Mouse (Mus musculus) urinary bladder, postnatal 4 days (tissue): ENCODE measurements at regions not wholly inside any gene's neighbourhood (a gene's known extent, or its start where the extent isn't known, plus 50 kb on each side); places are given as distances from the start of the nearest gene placed in this dataset.

Source experiments
- DNase-seq, 2 experiments: peaks; one replicate each; pipeline ENCODE4 v3.0.0; 2021 to 2022; ENCODE audit warnings: low spot score in 2 of 2

DNA sequence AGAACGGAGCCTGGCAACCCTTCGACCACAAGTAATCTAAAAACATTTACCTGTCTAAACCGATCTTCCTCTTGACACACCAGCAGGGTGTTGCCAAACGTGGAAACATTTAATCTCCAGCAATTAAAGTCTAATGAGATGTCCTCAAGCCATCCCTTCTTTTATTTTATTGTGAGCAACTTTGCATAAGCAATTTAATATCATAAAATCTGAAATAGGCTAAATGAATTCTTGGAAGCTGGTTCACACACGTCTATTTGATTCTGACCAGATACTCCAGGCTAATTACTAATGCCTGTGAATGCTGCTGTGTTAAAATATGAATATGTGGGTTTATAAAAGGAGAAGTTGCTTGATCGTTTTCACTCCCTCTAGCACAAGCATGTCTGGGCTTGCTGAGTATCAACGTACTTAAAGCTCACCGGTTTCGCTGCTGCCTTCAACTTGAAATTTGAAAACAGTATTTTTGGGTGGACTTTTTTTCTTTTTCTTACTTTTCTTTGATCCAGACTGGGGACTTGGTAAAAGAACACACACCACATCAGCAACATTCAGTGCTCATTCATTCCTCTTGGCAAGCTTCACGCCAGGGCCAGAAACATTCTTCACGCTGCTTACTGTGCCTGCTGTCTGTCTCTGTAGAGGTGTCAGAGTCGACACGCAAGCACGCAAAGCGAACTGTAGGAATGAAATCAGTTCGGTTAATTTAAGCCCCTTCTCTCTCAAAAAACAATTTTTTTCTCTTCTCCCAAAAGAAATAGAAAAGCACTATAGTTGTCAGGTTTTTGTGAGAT lies 194.4 kb downstream of the Npr3 start:
- no peak for DNase-seq

DNA sequence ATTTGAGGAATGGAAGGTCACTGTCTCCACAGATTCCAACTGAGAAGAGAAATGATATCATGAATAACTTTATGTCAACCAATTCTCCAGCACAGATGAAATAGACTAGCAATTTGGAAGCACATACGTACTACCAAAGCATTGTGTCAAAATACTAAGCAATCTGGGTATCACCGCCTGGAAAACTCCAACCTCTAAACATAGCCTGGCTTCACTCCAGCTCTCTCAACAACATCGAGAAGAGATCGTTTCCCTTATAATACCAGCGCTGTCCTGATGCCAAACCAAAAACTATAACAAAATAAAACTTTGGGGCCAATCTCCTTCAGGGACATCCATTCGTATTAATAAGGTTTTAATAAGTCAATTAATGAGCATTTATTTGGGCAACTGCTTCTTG lies 205.8 kb downstream of the Npr3 start:
- no peak for DNase-seq

DNA sequence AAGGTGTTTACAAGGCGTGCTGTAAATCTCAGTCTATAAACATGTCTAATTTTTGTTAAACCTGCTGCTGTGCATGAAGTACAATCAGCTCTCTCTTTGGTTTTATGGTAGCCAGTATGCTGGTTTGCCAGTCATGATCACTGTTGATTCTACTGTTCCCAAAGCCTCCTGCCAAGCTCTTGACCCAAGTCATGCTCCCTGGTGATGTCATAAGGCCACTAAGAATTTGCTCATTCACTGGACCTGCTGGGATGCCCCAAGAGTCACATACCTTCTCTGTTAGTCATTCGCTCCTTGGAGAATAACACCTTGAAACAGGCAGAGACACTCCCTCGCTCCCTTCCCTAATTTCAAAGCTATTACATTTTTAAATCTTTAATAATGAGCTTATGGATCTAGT lies 207.2 kb downstream of the Npr3 start:
- DNase-seq, result no peak

DNA sequence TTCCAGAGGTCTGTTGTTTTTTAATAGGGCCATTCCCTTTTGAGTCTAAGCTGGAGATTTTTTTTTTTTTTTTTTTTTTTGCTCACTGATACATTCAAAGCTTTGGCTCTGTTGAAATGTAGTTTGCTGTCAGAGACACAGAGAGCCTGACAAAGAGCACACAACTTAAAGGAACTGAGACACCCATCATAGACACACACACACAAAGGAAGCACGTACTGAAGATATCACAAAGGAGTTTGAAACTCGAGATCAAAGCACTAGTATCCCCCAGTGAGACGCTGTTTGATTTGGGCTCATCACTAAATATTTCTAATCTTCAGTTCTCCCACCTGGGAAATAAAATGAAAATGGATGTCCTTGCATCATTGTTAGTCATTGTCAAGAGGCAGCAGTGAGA lies 210.0 kb downstream of the Npr3 start:
- no peak for DNase-seq

GRCm38 (mm10) chr15:11693772-11694270 lies 213.3 kb downstream of the Npr3 start:
- DNase-seq, result no peak

DNA sequence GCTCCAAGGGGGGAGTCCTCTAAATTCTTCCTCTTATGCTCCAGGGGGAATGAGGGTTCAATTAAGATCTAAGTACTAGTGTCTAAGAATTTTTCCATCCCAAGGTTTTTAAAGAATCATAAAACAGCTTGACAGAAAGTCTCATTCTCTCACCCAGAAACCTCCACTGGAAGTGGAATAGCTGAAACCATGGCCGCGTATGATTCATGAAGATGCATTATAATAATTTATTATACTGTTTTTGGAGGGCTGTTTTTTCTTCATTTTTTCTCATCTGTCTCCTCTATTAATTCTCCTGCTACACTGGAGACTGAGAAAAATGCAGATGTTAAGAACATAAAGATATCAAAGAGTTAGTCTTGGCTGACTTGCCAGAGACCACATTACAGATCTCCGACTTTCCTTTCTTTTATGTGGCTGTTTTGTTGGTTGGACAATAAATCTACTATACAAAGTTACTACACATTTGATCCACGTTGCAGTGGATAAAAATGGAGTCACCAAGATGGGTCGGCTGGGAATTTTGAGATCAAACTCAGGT lies 242.2 kb downstream of the Npr3 start:
- DNase-seq, result no peak

GRCm38 (mm10) chr15:11655168-11655567 lies 251.9 kb downstream of the Npr3 start:
- no peak for DNase-seq

DNA sequence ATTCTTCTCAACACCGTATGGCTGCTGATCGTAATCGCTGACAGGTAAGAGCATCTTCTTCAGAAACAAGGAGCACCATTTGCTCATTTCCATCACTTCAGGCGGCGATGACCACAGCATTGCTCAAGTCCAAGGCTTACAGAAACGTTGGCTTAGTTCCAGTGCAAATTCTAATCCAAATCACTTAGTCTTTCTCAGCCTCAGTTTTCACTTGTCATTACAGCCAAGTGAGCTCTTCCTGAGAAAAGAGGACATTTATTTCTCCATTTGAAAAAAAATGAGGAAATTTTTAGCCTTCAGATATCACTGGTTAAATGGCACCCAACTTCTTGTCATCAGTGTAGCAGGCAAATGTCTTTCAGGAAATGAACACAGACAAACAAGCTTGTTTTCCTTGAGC lies 246.8 kb upstream of the Tars start:
- DNase-seq, result no peak

GRCm38 (mm10) chr15:11644779-11645178 lies 245.3 kb upstream of the Tars start:
- no peak for DNase-seq

GRCm38 (mm10) chr15:11630654-11631053 lies 231.2 kb upstream of the Tars start:
- no peak for DNase-seq

DNA sequence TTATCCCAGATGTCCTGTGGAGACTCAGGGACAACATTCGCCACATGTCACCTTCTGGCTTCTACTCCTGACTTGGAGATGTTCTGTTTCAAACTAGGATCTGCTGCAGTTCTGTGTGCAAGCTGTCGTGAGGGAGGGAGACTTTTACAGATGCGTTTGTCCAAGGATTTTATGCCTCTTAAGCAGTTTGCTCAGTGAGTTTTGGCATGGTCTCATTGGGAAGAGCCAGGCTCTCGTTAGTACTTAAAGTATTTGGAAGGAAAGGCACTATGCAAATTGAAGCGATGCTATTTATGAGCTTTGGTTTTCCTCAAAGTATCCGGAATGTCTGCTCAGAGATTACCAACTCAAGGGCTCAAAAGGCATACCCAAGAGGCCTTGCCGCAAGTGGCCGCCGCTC lies 227.0 kb upstream of the Tars start:
- DNase-seq, result no peak

GRCm38 (mm10) chr15:11612416-11612815 lies 213.0 kb upstream of the Tars start:
- no peak for DNase-seq

DNA sequence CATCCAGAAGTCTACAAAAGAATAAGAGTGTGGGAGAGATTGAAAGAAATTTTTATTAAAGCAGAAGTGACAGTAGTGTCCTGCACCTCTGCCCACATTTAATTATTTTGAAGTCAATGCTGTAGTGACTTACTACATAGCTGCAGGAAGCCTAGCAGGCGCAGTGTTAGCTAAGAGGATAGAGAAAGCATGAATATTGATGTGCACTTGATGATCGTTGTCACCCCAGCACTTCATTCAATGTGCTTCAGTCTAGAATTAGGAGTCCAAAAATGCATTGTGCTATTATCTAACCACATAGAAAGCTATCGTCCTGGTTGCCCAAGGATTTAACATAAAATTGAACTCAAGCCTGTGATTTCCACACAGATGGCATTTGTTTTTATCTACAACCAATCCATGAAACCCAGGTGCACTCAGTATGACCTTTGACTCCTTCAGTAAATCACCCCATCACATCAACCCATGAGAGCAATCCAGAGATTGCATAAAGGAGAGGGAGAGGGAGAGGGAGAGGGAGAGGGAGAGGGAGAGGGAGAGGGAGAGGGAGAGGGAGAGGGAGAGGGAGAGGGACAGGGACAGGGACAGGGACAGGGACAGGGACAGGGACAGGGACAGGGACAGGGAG lies 210.7 kb upstream of the Tars start:
- no peak for DNase-seq

GRCm38 (mm10) chr15:11607489-11607888 lies 208.0 kb upstream of the Tars start:
- no peak for DNase-seq

- DNase-seq, result no peak
These were observed 206.2 kb upstream of the Tars start for GRCm38 (mm10) chr15:11605677-11606076.

GRCm38 (mm10) chr15:11597021-11597420 lies 197.6 kb upstream of the Tars start:
- no peak for DNase-seq

- no peak for DNase-seq
These were observed 191.2 kb upstream of the Tars start for GRCm38 (mm10) chr15:11590542-11591116.

DNA sequence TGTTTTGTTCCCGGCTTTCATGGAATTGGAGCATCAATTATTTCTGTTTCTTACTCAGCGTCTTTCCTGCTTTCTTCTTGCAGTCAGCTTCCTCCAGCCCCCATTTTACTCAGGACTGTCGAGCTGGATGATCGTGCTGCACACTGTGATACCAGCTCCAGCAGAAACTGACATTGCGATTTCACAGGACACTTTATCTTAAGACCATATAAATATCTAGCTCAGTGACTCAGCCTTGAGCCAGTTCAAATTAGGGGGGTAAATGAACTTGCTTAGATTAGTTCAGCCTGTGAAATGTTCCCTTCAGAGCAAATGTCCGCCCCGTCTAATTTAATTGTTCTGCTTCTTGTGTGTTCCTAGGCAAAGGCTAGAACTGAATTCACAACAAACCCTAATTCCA lies 190.3 kb upstream of the Tars start:
- no peak for DNase-seq

- no peak for DNase-seq
These were observed 186.9 kb upstream of the Tars start for GRCm38 (mm10) chr15:11586384-11586783.

GRCm38 (mm10) chr15:11584155-11584554 lies 184.7 kb upstream of the Tars start:
- DNase-seq, result no peak

GRCm38 (mm10) chr15:11578331-11578730 lies 178.9 kb upstream of the Tars start:
- DNase-seq, result no peak

DNA sequence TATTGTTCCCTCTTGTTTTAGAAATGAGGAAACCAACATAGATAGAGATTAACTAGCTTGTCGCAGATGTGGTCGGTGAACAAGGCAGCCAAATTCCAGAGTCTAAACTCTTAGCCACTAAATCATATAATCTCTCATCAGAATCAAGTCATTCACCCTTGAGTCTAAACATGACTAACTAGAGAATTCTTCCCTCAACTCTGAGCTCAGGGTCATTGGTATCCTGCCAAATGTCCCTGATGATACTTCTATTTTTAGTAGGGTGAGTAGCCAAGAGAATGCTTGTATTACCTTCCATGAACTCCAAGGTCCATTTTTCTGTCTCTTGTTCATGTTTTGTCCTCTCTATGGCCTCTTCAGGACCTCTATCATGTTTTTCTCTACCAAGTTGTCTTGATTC lies 174.9 kb upstream of the Tars start:
- no peak for DNase-seq

GRCm38 (mm10) chr15:11573496-11573895 lies 174.0 kb upstream of the Tars start:
- no peak for DNase-seq
